Mouse (Mus musculus): ENCODE data around the gene Slc38a2.

DNA sequence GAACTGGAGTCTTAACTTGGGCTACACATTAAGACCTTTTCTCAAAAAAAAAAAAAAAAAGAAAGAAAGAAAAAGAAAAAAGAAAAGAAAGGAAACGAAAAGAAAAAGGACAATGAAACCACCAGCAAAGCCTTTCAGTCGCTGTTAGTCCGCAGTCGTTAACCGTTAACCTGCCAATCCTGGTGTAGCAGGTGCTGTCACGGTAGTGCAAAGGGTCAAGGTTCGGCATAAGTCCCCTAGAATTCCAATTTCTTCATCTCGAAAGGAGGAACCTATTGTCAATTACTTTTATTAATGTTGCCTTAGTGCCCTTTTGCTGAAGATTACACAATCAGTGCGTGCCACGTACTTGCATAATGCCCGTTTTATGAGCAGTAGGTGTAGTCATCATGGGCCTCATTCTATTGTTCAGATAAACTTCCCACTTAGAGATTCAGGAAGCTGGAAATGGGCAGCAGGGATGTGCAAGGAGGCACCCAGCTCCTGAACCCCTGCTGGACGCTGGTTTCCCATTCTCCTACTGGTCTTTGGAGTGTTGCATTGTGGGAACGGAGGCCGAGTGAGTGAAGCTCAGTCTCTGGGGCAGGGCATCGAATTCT lies 36.1 kb upstream of the Slc38a2 start:
- TF ChIP-seq POLR2A (IDR thresholded peaks at IDR 0.05; ENCODE audit: extremely low read depth, insufficient read depth, low read length) (no peak), CTCF (IDR thresholded peaks at IDR 0.05; ENCODE audit: low read depth, low read length) (no peak)

All from liver, adult 2 months (tissue).